Mouse (Mus musculus) midbrain, postnatal 0 days (tissue): ENCODE measurements at regions not wholly inside any gene's neighbourhood (a gene's known extent, or its start where the extent isn't known, plus 50 kb on each side); places are given as distances from the start of the nearest gene placed in this dataset.
"Not testable (repeated sequence)": the region's sequence is repeated elsewhere in the genome, so short reads cannot be mapped to it uniquely, and the experiment has no call there.

ENCODE experiments used
- ATAC-seq: fragments of 200-750 bp; cut with Nextera tagmentation; 2 replicates; pipeline ENCODE4 v1.8.0; 2017; ENCODE audit warnings: moderate number of reproducible peaks, mild to moderate bottlenecking, moderate TSS enrichment, moderate library complexity; ENCODE audit not compliant: low FRiP score
- DNase-seq: peaks from one replicate; pipeline ENCODE4 v3.0.0-alpha.2; 2015; ENCODE audit warnings: low spot score
- H3K27ac ChIP-seq: fragments of 300-500 bp; sonication (generic); 2 replicates; pipeline ENCODE4 v1.5.1; 2014; ENCODE audit warnings: low read depth, mild to moderate bottlenecking, low read length, mixed read lengths
- H3K27me3 ChIP-seq: fragments of 300-500 bp; sonication (generic); 2 replicates; pipeline ENCODE4 v1.6.1; 2014; ENCODE audit warnings: low read length, control low read depth, mixed read lengths; ENCODE audit not compliant: insufficient read depth
- H3K36me3 ChIP-seq: fragments of 300-500 bp; sonication (generic); 2 replicates; pipeline ENCODE4 v1.6.1; 2014; ENCODE audit warnings: low read length, control low read depth, mixed read lengths; ENCODE audit not compliant: insufficient read depth
- H3K4me1 ChIP-seq: fragments of 300-500 bp; sonication (generic); 2 replicates; pipeline ENCODE4 v1.6.1; 2014; ENCODE audit warnings: mild to moderate bottlenecking, control low read depth, antibody characterized with exemption, low read length, mixed read lengths; ENCODE audit not compliant: insufficient read depth
- H3K4me2 ChIP-seq: fragments of 300-500 bp; sonication (generic); 2 replicates; pipeline ENCODE4 v1.6.1; 2014; ENCODE audit warnings: low read depth, mild to moderate bottlenecking, low read length, mixed read lengths; ENCODE audit not compliant: poor library complexity, severe bottlenecking
- H3K4me3 ChIP-seq: fragments of 300-500 bp; sonication (generic); 2 replicates; pipeline ENCODE4 v1.5.1; 2014; ENCODE audit warnings: low read depth, mild to moderate bottlenecking, low read length, moderate library complexity
- H3K9ac ChIP-seq: fragments of 300-500 bp; sonication (generic); replicated peaks from 2 replicates; pipeline ENCODE4 v1.6.1; 2014; ENCODE audit warnings: mild to moderate bottlenecking, low read length, moderate library complexity, mixed read lengths; ENCODE audit not compliant: poor library complexity, severe bottlenecking
- H3K9me3 ChIP-seq: fragments of 300-500 bp; sonication (generic); 2 replicates; pipeline ENCODE4 v1.6.1; 2016; ENCODE audit warnings: low read length, control low read depth
- CTCF ChIP-seq: IDR thresholded peaks from 2 replicates; pipeline ENCODE4 v1.5.1; 2016; ENCODE audit warnings: antibody characterized with exemption, mild to moderate bottlenecking
- WGBS: fragments of 180-500 bp; shearing (Covaris S2); extraction: QIAGEN DNeasy Blood & Tissue Kit; methylation state at CpG from one replicate; pipeline ENCODE4 v1.1.7; 2014; 5-methylcytosine and 5-hydroxymethylcytosine counted together

DNA sequence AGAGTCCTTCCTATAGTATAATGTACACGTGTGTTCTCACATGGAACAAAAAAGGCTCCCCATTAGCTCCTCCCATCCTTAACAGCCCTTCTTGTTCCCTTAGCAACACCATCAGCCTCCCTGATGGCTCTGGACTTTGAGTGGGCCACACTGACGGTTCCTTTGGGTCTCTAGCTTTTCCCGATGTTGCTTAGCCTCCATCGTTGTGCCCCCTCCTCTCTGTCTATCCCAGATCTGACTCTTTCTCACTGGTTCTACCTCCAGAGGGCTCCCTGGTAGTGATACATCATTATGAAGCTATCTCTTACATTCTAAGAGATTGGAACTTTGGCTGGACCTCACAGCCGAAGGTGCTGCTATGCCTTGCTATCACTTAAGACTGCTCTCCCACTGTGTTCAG, 181.5 kb downstream of the Diras2 start:
- H3K27ac ChIP-seq, result no peak overlapping the region
- H3K9me3 ChIP-seq, result no peaks in the 10 kb centered on the region
- H3K4me2 ChIP-seq, result no peak overlapping the region
- WGBS, result 86% methylated on average over 5 of the region's 5 CpGs
- no peak overlapping the region for H3K4me3 ChIP-seq
- H3K9ac ChIP-seq, result no peak overlapping the region
- H3K4me1 ChIP-seq, result no peaks in the 10 kb centered on the region
- TF ChIP-seq CTCF, result no peak
- ATAC-seq (no peak), DNase-seq (no peak)
- H3K27me3 ChIP-seq, result no peaks in the 10 kb centered on the region
- H3K36me3 ChIP-seq, result no peaks in the 10 kb centered on the region

- Histone ChIP-seq H3K9ac (no peak overlapping the region), H3K4me1 (no peaks in the 10 kb centered on the region), H3K36me3 (no peaks in the 10 kb centered on the region), H3K27ac (no peak overlapping the region), H3K4me3 (no peak overlapping the region), H3K9me3 (no peaks in the 10 kb centered on the region), H3K4me2 (no peak overlapping the region), H3K27me3 (no peaks in the 10 kb centered on the region)
- DNase-seq, result no peak
- WGBS, result 82% methylated on average over 4 of the region's 4 CpGs
- no peak for ATAC-seq
- TF ChIP-seq CTCF, result peak; percentile 73
These were observed 178.5 kb downstream of the Diras2 start for GRCm38 (mm10) chr13:52352576-52352975.

DNA sequence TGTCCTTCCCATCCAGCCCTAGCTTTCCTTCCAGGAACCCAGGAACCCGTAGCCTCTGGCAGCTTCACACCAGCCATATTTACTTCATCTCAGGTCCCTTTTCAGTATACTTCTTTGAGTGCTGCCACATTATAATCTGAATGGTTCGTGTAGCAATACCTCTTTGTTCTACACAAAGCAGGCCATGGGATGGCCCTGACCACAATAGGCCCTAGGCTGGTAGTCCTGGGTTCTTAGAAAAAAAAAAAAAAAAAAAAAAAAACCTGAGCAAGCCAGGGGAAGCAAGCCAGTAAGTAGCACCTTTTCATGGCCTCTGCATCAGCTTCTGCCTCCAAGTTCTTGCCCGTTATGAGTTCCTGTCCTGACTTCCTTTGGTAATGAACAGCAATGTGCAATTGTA, 177.6 kb downstream of the Diras2 start:
- Histone ChIP-seq H3K4me1 (no peaks in the 10 kb centered on the region), H3K27me3 (no peaks in the 10 kb centered on the region), H3K9me3 (no peaks in the 10 kb centered on the region), H3K4me3 (no peak overlapping the region), H3K36me3 (no peaks in the 10 kb centered on the region), H3K9ac (no peak overlapping the region), H3K4me2 (no peak overlapping the region), H3K27ac (no peak overlapping the region)
- TF ChIP-seq CTCF, result no peak
- WGBS, result 64% methylated on average over 3 of the region's 3 CpGs
- no peak for DNase-seq
- ATAC-seq, result no peak

GRCm38 (mm10) chr13:52353966-52354365, 177.1 kb downstream of the Diras2 start:
- 69% methylated on average over 2 of the region's 2 CpGs for WGBS
- Histone ChIP-seq H3K9me3 (no peaks in the 10 kb centered on the region), H3K27ac (no peak overlapping the region), H3K36me3 (no peaks in the 10 kb centered on the region), H3K4me3 (no peak overlapping the region), H3K4me2 (no peak overlapping the region), H3K4me1 (no peaks in the 10 kb centered on the region), H3K9ac (no peak overlapping the region), H3K27me3 (no peaks in the 10 kb centered on the region)
- DNase-seq (no peak), ATAC-seq (no peak)
- no peak for TF ChIP-seq CTCF

- H3K4me1 ChIP-seq, H3K9ac ChIP-seq, H3K9me3 ChIP-seq, H3K4me2 ChIP-seq, DNase-seq, H3K27ac ChIP-seq, H3K27me3 ChIP-seq, H3K36me3 ChIP-seq, ATAC-seq, H3K4me3 ChIP-seq: not testable (repeated sequence)
- WGBS, result 89% methylated on average over 4 of the region's 4 CpGs
These were observed 175.2 kb downstream of the Diras2 start for GRCm38 (mm10) chr13:52355921-52356320.

DNA sequence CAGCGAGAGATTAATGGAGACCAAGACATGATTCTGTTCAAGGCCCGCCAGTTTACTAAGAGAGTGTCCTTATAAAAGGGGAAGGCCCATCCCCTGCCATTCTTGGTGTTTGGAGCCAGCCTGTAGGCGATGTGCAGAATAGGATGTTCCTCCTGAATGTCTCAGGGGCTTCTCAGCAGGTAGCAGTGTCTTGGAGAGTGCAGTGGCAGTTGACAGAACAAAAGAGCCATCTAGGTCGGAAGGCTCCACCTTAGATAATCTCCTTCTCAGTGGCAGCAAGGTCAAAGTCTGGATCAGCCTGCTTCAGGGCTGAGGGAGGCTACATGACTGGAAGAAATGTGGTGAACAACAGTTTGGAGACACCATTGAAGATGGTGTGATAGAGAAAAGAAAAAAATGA, 171.7 kb downstream of the Diras2 start:
- 68% methylated on average over 4 of the region's 4 CpGs for WGBS
- not testable (repeated sequence) for H3K27me3 ChIP-seq, H3K4me3 ChIP-seq, DNase-seq, ATAC-seq, H3K36me3 ChIP-seq, H3K4me2 ChIP-seq, H3K4me1 ChIP-seq, H3K9me3 ChIP-seq, H3K9ac ChIP-seq, H3K27ac ChIP-seq
